Comparison of ENCODE assay signal across 8 mouse cellular contexts in genomic region chr6:136353399-136354184, GRCm38 (mm10). TPM values are rescaled to one million over a fixed set of nuclear protein-coding genes. Genes with fewer than 3 reads are reported as not detected.
DNase-seq lines count a peak whose midpoint lies in the region; ATAC-seq lines count a peak whose summit lies in the region.

No protein-coding gene starts in this region.

- no peak for ATAC-seq in heart, embryonic 12.5 days (ENCODE audit: insufficient number of reproducible peaks, low FRiP score)
- ATAC-seq in limb, embryonic 11.5 days (ENCODE audit: insufficient number of reproducible peaks, low FRiP score, low TSS enrichment, low read depth) = 0 out of 2 replicates have a peak, but pooled peaks have one; percentile 59

- no peak overlapping the region for H3K27ac ChIP-seq in heart, embryonic 12.5 days (ENCODE audit: poor library complexity, severe bottlenecking)
- no peak overlapping the region for H3K27ac ChIP-seq in limb, embryonic 11.5 days (replicated peaks; ENCODE audit: low read depth, low read length)

- H3K4me2 ChIP-seq in heart, embryonic 12.5 days = no peak overlapping the region
- H3K4me2 ChIP-seq in limb, embryonic 11.5 days (ENCODE audit: low read depth, severe bottlenecking) = no peak overlapping the region

- no peaks in the 10 kb centered on the region for H3K27me3 ChIP-seq in heart, embryonic 12.5 days (replicated peaks)
- no peaks in the 10 kb centered on the region for H3K27me3 ChIP-seq in limb, embryonic 11.5 days (ENCODE audit: control insufficient read depth, insufficient read depth, low read length)

- 38% methylated on average over 11 of the region's 11 CpGs for WGBS in heart, embryonic 12.5 days
- 34% methylated on average over 11 of the region's 11 CpGs for WGBS in limb, embryonic 11.5 days

- peak; percentile 33 for DNase-seq in heart, adult 8-10 months (ENCODE audit: low spot score)
- DNase-seq in cerebellum, postnatal 10 days = peak; percentile 87 to 90
- peak; percentile 69 to 84 for DNase-seq in frontal cortex, postnatal 10 days (ENCODE audit: low spot score in 2 of 2)
- peak; percentile 75 for DNase-seq in kidney, adult 9 months
- peak; percentile 90 for DNase-seq in limb, embryonic 11.5 days (ENCODE audit: low spot score)
- DNase-seq in neural tube, embryonic 10.5 days (ENCODE audit: extremely low spot score, low spot score) = peak; percentile 67
- peak; percentile 37 for DNase-seq in thymus, postnatal 25 days

- H3K9ac ChIP-seq in heart, embryonic 12.5 days = no peak overlapping the region
- H3K9ac ChIP-seq in limb, embryonic 11.5 days (ENCODE audit: low read length) = no peak overlapping the region

- H3K4me3 ChIP-seq in heart, embryonic 12.5 days = no peak overlapping the region
- no peak overlapping the region for H3K4me3 ChIP-seq in limb, embryonic 11.5 days (ENCODE audit: low read depth, low read length)

- H3K36me3 ChIP-seq in heart, embryonic 12.5 days = no peaks in the 10 kb centered on the region
- H3K36me3 ChIP-seq in limb, embryonic 11.5 days (ENCODE audit: control insufficient read depth, insufficient read depth, low read length) = no peaks in the 10 kb centered on the region

- H3K4me1 ChIP-seq in heart, embryonic 12.5 days (replicated peaks) = no peaks in the 10 kb centered on the region
- 0 out of 2 replicates have a peak, but pooled peaks cover 2% of the 10 kb centered on the region for H3K4me1 ChIP-seq in limb, embryonic 11.5 days (ENCODE audit: control insufficient read depth, insufficient read depth, low read length)

- no peaks in the 10 kb centered on the region for H3K9me3 ChIP-seq in heart, embryonic 12.5 days (replicated peaks)
- no peaks in the 10 kb centered on the region for H3K9me3 ChIP-seq in limb, embryonic 11.5 days (ENCODE audit: control insufficient read depth, low read length)

RNA-seq across cellular contexts. Expression of gene Gm8994, which starts 26.3 kb away (rescaled TPM):
- total RNA-seq in heart, adult 8-10 months (2022) = not detected
- not detected in 2 replicates for polyA plus RNA-seq in heart, embryonic 12.5 days (2016; fragmentation: Nextera tagmentation; extraction: Ambion mirVana)
- not detected in 2 replicates for polyA plus RNA-seq in limb, embryonic 11.5 days (2014; fragmentation: Nextera tagmentation; extraction: Ambion mirVana)

Comparison
In these comparisons a context has a peak if more than half of its experiments do, and no peak if none do; other contexts are left out.
1. DNase-seq: peak in every context shown above with its lines; median percentile 90 in limb, embryonic 11.5 days; 88 in cerebellum, postnatal 10 days; 76 in frontal cortex, postnatal 10 days; 75 in kidney, adult 9 months; 67 in neural tube, embryonic 10.5 days; 37 in thymus, postnatal 25 days; 33 in heart, adult 8-10 months.